Mouse (Mus musculus): ENCODE data around the gene Gcnt2. TPM values are rescaled to one million over a fixed set of nuclear protein-coding genes. Genes with fewer than 3 reads are reported as not detected.

Gene Gcnt2
- 9.4 and 11.3 TPM in 2 replicates for polyA plus RNA-seq (2015; fragmentation: Nextera tagmentation; extraction: Ambion mirVana)

DNA sequence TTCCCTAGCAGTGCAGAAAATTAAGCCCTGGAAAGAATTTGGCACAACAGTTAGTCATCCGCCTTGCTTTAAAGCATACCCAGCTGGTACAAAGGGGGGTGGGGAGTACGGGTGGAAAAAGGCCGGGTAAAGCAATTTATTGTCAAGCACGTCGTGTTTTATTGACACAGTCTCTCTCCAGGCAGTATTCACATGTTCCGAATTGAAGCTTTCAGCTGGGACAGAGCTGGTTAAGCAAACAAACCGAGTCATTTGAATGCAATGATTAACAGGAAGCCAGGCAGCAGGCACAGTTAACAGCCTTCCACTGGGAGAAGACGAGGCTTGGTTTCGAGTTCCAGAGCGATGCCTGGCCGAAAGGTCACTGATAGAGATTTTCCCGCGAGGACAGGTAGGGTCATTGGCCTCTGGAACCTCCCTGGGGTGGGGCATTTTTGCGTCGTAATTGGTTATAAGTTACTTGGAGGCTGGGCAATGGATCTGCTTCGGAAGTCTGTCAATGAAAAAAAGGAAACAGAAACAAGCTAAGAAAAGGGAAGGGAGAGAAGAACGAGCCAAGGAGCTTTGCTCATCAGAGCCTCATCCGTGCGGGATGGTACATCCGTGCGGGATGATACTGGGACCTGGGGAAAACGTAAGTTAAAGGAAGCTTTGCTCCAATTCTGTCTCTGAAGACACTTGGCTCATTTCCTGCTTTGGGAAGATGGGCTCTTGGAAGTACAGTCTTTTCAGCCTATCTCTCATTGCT lies at the start of gene Gcnt2:
TSS of gene Gcnt2 (plus strand) at position 103 of the 748 bp plus-strand sequence.
- Histone ChIP-seq H3K27ac (ENCODE audit: low read length) (peak within 1 kb of the TSS; percentile 34), H3K9ac (ENCODE audit: low read length) (peak within 1 kb of the TSS; percentile 55), H3K27me3 (ENCODE audit: control insufficient read depth, insufficient read depth, low read length) (no peaks in the 10 kb centered on the region), H3K4me3 (replicated peaks; ENCODE audit: low read length) (peak within 1 kb of the TSS; percentile 44), H3K4me2 (ENCODE audit: low read depth, low read length) (peak within 1 kb of the TSS; percentile 45), H3K4me1 (ENCODE audit: control insufficient read depth, insufficient read depth, low read length) (no peaks in the 10 kb centered on the region), H3K36me3 (ENCODE audit: control insufficient read depth, insufficient read depth, low read length) (no peaks in the 10 kb centered on the region), H3K9me3 (replicated peaks; ENCODE audit: control insufficient read depth, low read length) (no peaks in the 10 kb centered on the region)
- ATAC-seq (ENCODE audit: insufficient read depth, low FRiP score): peak; percentile 87
- WGBS: 23% methylated on average over 22 of the region's 22 CpGs

DNA sequence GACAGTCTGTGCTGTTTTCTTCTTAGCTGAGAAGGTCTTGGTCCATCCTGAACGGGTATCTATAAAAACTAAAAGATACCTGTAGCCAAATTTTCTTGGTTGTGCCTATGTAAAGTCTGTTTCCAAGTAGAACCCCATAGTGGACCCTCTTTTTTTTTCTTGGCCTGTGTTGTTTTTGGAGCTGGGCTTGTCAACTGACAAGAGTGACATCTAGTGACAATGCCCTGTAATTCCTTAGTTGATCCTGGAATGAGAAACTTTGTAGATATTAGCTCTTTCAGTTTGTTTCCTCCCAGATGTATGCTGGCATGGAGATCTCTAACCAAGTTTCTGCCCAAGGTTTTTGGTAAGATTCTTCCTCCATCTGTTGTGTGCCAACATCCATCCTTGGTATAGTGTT lies 38.9 kb upstream of the Gcnt2 start:
- no peak for ATAC-seq (ENCODE audit: insufficient read depth, low FRiP score)
- H3K36me3 ChIP-seq (ENCODE audit: control insufficient read depth, insufficient read depth, low read length): no peaks in the 10 kb centered on the region
- H3K4me3 ChIP-seq (replicated peaks; ENCODE audit: low read length): no peak overlapping the region
- H3K9ac ChIP-seq (ENCODE audit: low read length): no peak overlapping the region
- H3K27me3 ChIP-seq (ENCODE audit: control insufficient read depth, insufficient read depth, low read length): no peaks in the 10 kb centered on the region
- 61% methylated on average over 1 of the region's 1 CpGs for WGBS
- H3K4me1 ChIP-seq (ENCODE audit: control insufficient read depth, insufficient read depth, low read length): no peaks in the 10 kb centered on the region
- no peaks in the 10 kb centered on the region for H3K9me3 ChIP-seq (replicated peaks; ENCODE audit: control insufficient read depth, low read length)
- no peak overlapping the region for H3K27ac ChIP-seq (ENCODE audit: low read length)
- no peak overlapping the region for H3K4me2 ChIP-seq (ENCODE audit: low read depth, low read length)

GRCm38 (mm10) chr13:40821911-40822310 lies 37.6 kb upstream of the Gcnt2 start:
- Histone ChIP-seq H3K4me2 (ENCODE audit: low read depth, low read length) (no peak overlapping the region), H3K4me1 (ENCODE audit: control insufficient read depth, insufficient read depth, low read length) (no peaks in the 10 kb centered on the region), H3K9ac (ENCODE audit: low read length) (no peak overlapping the region), H3K36me3 (ENCODE audit: control insufficient read depth, insufficient read depth, low read length) (no peaks in the 10 kb centered on the region), H3K27me3 (ENCODE audit: control insufficient read depth, insufficient read depth, low read length) (no peaks in the 10 kb centered on the region), H3K9me3 (replicated peaks; ENCODE audit: control insufficient read depth, low read length) (no peaks in the 10 kb centered on the region), H3K27ac (ENCODE audit: low read length) (no peak overlapping the region), H3K4me3 (replicated peaks; ENCODE audit: low read length) (no peak overlapping the region)
- no peak for ATAC-seq (ENCODE audit: insufficient read depth, low FRiP score)
- WGBS: 72% methylated on average over 2 of the region's 2 CpGs

- H3K9me3 ChIP-seq (replicated peaks; ENCODE audit: control insufficient read depth, low read length): no peaks in the 10 kb centered on the region
- H3K4me1 ChIP-seq (ENCODE audit: control insufficient read depth, insufficient read depth, low read length): 0 out of 2 replicates have a peak, but pooled peaks cover 3% of the 10 kb centered on the region
- WGBS: 38% methylated on average over 10 of the region's 10 CpGs
- H3K9ac ChIP-seq (ENCODE audit: low read length): no peak overlapping the region
- H3K4me3 ChIP-seq (replicated peaks; ENCODE audit: low read length): no peak overlapping the region
- no peaks in the 10 kb centered on the region for H3K36me3 ChIP-seq (ENCODE audit: control insufficient read depth, insufficient read depth, low read length)
- H3K4me2 ChIP-seq (ENCODE audit: low read depth, low read length): no peak overlapping the region
- H3K27ac ChIP-seq (ENCODE audit: low read length): no peak overlapping the region; the same call in 1 of the 2 replicates
- H3K27me3 ChIP-seq (ENCODE audit: control insufficient read depth, insufficient read depth, low read length): no peaks in the 10 kb centered on the region
- peak; percentile 64; the same call in 1 of the 2 replicates for ATAC-seq (ENCODE audit: insufficient read depth, low FRiP score)
These were observed 18.3 kb upstream of the Gcnt2 start for GRCm38 (mm10) chr13:40841146-40841787.

- WGBS: 22% methylated on average over 1 of the region's 1 CpGs
- ATAC-seq (ENCODE audit: insufficient read depth, low FRiP score): no peak
- Histone ChIP-seq H3K27me3 (ENCODE audit: control insufficient read depth, insufficient read depth, low read length) (no peaks in the 10 kb centered on the region), H3K9ac (ENCODE audit: low read length) (no peak overlapping the region), H3K27ac (ENCODE audit: low read length) (no peak overlapping the region), H3K4me3 (replicated peaks; ENCODE audit: low read length) (no peak overlapping the region), H3K4me1 (ENCODE audit: control insufficient read depth, insufficient read depth, low read length) (0 out of 2 replicates have a peak, but pooled peaks cover 3% of the 10 kb centered on the region), H3K36me3 (ENCODE audit: control insufficient read depth, insufficient read depth, low read length) (no peaks in the 10 kb centered on the region), H3K4me2 (ENCODE audit: low read depth, low read length) (no peak overlapping the region), H3K9me3 (replicated peaks; ENCODE audit: control insufficient read depth, low read length) (no peaks in the 10 kb centered on the region)
These were observed 17.4 kb upstream of the Gcnt2 start for GRCm38 (mm10) chr13:40842141-40842540.

DNA sequence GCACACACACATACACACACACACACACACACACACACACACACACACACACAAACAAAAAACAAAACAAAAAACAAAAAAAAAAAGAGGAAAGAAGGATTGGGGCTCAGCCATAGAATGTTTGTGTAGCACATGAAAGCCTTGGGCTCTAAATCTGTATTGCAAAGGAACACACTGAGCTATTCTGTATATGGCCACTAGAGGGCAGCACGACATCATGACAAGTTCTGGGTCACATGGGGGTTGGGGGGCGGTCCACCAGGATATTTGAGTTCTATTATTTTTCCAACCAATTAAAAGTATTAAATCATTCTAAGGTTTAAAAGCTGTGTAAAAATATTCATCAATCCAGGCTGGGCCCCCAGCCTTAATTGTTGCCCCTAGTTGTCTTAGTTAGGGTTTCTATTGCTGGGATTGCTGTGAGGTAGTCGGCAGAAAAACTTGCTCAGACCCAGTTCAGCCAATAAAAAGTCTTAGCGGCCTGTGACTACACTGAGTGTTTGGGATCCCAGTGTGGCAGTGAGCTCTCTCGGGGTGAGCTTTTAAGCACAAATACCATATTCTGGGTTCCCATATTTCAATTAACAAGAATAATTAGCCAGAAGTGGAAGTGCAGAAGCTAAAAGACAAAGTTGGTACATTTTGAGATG lies 16.0 kb upstream of the Gcnt2 start:
- H3K9ac ChIP-seq (ENCODE audit: low read length): peak overlapping the region; percentile 25; the same call in 1 of the 2 replicates
- peak; percentile 63; the same call in 1 of the 2 replicates for ATAC-seq (ENCODE audit: insufficient read depth, low FRiP score)
- WGBS: 25% methylated on average over 5 of the region's 5 CpGs
- no peak overlapping the region for H3K4me3 ChIP-seq (replicated peaks; ENCODE audit: low read length)
- H3K27ac ChIP-seq (ENCODE audit: low read length): no peak overlapping the region
- no peaks in the 10 kb centered on the region for H3K9me3 ChIP-seq (replicated peaks; ENCODE audit: control insufficient read depth, low read length)
- H3K4me2 ChIP-seq (ENCODE audit: low read depth, low read length): peak overlapping the region; percentile 16
- 0 out of 2 replicates have a peak, but pooled peaks cover 3% of the 10 kb centered on the region for H3K4me1 ChIP-seq (ENCODE audit: control insufficient read depth, insufficient read depth, low read length)
- no peaks in the 10 kb centered on the region for H3K27me3 ChIP-seq (ENCODE audit: control insufficient read depth, insufficient read depth, low read length)
- H3K36me3 ChIP-seq (ENCODE audit: control insufficient read depth, insufficient read depth, low read length): no peaks in the 10 kb centered on the region

DNA sequence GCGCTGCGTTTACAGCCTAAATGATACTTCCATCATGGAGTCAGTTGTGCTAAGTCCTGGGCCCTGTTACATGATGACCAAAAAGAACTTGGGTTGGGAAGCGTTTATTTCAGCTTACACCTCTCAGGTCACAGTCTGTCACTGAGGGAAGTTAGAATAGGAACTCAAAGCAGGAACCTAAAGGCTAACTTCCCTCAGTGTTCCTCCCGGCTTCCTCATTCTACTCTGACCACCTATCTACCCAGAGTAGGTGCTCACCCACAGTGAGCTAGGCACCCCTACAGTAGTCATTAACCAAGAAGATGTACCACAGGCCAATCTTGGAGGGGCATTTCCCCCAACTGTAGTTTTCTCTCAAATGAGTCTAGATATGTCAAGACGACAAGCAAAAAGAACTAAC lies 15.4 kb upstream of the Gcnt2 start:
- no peaks in the 10 kb centered on the region for H3K27me3 ChIP-seq (ENCODE audit: control insufficient read depth, insufficient read depth, low read length)
- H3K9ac ChIP-seq (ENCODE audit: low read length): no peak overlapping the region; the same call in 1 of the 2 replicates
- 0 out of 2 replicates have a peak, but pooled peaks cover 3% of the 10 kb centered on the region for H3K4me1 ChIP-seq (ENCODE audit: control insufficient read depth, insufficient read depth, low read length)
- no peak overlapping the region for H3K4me2 ChIP-seq (ENCODE audit: low read depth, low read length)
- WGBS: 85% methylated on average over 5 of the region's 5 CpGs
- ATAC-seq (ENCODE audit: insufficient read depth, low FRiP score): no peak
- H3K9me3 ChIP-seq (replicated peaks; ENCODE audit: control insufficient read depth, low read length): no peaks in the 10 kb centered on the region
- no peaks in the 10 kb centered on the region for H3K36me3 ChIP-seq (ENCODE audit: control insufficient read depth, insufficient read depth, low read length)
- H3K27ac ChIP-seq (ENCODE audit: low read length): no peak overlapping the region
- H3K4me3 ChIP-seq (replicated peaks; ENCODE audit: low read length): no peak overlapping the region

DNA sequence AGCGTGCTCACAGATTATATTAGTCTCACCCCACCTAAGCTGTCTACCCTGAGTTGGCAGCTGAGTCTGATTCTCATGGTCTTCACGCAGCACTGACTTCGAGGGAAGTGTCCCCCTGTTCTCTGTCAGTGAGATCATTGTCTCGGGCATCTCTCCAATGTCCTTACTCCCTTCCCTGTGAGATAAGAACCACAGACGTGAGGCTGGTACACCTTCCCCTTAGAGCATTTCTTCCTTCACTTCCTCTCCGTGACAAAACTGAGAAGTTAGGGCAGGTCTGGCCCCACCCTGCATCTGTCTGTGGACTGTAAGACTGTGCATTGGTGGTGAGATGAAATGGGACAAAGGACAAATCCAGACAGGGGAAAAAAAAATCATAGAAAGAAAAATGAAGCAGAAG lies 13.6 kb upstream of the Gcnt2 start:
- no peak overlapping the region for H3K4me2 ChIP-seq (ENCODE audit: low read depth, low read length)
- H3K27me3 ChIP-seq (ENCODE audit: control insufficient read depth, insufficient read depth, low read length): no peaks in the 10 kb centered on the region
- WGBS: 47% methylated on average over 6 of the region's 6 CpGs
- H3K4me3 ChIP-seq (replicated peaks; ENCODE audit: low read length): no peak overlapping the region
- H3K9ac ChIP-seq (ENCODE audit: low read length): no peak overlapping the region
- no peaks in the 10 kb centered on the region for H3K36me3 ChIP-seq (ENCODE audit: control insufficient read depth, insufficient read depth, low read length)
- H3K4me1 ChIP-seq (ENCODE audit: control insufficient read depth, insufficient read depth, low read length): 0 out of 2 replicates have a peak, but pooled peaks cover 3% of the 10 kb centered on the region
- no peak for ATAC-seq (ENCODE audit: insufficient read depth, low FRiP score)
- no peaks in the 10 kb centered on the region for H3K9me3 ChIP-seq (replicated peaks; ENCODE audit: control insufficient read depth, low read length)
- H3K27ac ChIP-seq (ENCODE audit: low read length): no peak overlapping the region

DNA sequence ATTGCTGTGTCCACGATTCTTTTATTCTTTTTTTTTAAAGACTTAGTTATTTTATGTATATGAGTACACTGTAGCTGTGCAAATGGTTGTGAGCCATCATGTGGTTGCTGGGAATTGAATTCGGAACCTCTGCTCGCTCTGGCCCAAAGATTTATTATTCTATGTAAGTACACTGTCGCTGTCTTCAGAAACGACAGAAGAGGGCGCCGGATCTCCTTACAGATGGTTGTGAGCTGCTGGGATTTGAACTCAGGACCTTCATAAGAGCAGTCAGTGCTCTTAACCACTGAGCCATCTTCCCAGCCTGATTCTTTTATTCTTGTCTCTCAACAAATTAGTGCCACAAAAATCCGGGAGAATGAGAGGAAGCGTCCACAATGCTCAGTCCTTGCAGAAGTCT lies 13.2 kb upstream of the Gcnt2 start:
- no peak overlapping the region for H3K27ac ChIP-seq (ENCODE audit: low read length)
- no peak overlapping the region for H3K9ac ChIP-seq (ENCODE audit: low read length)
- no peaks in the 10 kb centered on the region for H3K9me3 ChIP-seq (replicated peaks; ENCODE audit: control insufficient read depth, low read length)
- H3K36me3 ChIP-seq (ENCODE audit: control insufficient read depth, insufficient read depth, low read length): no peaks in the 10 kb centered on the region
- H3K27me3 ChIP-seq (ENCODE audit: control insufficient read depth, insufficient read depth, low read length): no peaks in the 10 kb centered on the region
- H3K4me3 ChIP-seq (replicated peaks; ENCODE audit: low read length): no peak overlapping the region
- H3K4me2 ChIP-seq (ENCODE audit: low read depth, low read length): no peak overlapping the region
- WGBS: 64% methylated on average over 9 of the region's 9 CpGs
- ATAC-seq (ENCODE audit: insufficient read depth, low FRiP score): no peak
- 0 out of 2 replicates have a peak, but pooled peaks cover 3% of the 10 kb centered on the region for H3K4me1 ChIP-seq (ENCODE audit: control insufficient read depth, insufficient read depth, low read length)
